Mouse (Mus musculus) midbrain, embryonic 16.5 days (tissue): ENCODE results near the gene Gm21988. TPM values are rescaled to one million over a fixed set of nuclear protein-coding genes. Genes with fewer than 3 reads are reported as not detected.

ENCODE experiments used
- ATAC-seq: fragments of 200-750 bp; cut with Nextera tagmentation; 2 replicates; pipeline ENCODE4 v1.8.0; 2017; ENCODE audit warnings: moderate TSS enrichment
- H3K27ac ChIP-seq: fragments of 300-500 bp; sonication (generic); 2 replicates; pipeline ENCODE4 v1.5.1; 2014; ENCODE audit warnings: mild to moderate bottlenecking, low read length, mixed read lengths
- H3K27me3 ChIP-seq: fragments of 300-500 bp; sonication (generic); 2 replicates; pipeline ENCODE4 v1.6.1; 2014; ENCODE audit warnings: low read depth, low read length, mixed read lengths; ENCODE audit not compliant: control insufficient read depth, insufficient read depth
- H3K36me3 ChIP-seq: fragments of 300-500 bp; sonication (generic); 2 replicates; pipeline ENCODE4 v1.6.1; 2014; ENCODE audit warnings: mild to moderate bottlenecking, low read length, moderate library complexity, mixed read lengths; ENCODE audit not compliant: control insufficient read depth, insufficient read depth
- H3K4me1 ChIP-seq: fragments of 300-500 bp; sonication (generic); 2 replicates; pipeline ENCODE4 v1.6.1; 2014; ENCODE audit warnings: mild to moderate bottlenecking, low read length, mixed read lengths; ENCODE audit not compliant: control insufficient read depth, insufficient read depth
- H3K4me2 ChIP-seq: fragments of 300-500 bp; sonication (generic); 2 replicates; pipeline ENCODE4 v1.6.1; 2014; ENCODE audit warnings: mild to moderate bottlenecking, low read length, mixed read lengths
- H3K4me3 ChIP-seq: fragments of 300-500 bp; sonication (generic); 2 replicates; pipeline ENCODE4 v1.5.1; 2014; ENCODE audit warnings: low read depth, mild to moderate bottlenecking, low read length, moderate library complexity, mixed read lengths
- H3K9ac ChIP-seq: fragments of 300-500 bp; sonication (generic); 2 replicates; pipeline ENCODE4 v1.6.1; 2014; ENCODE audit warnings: low read depth, low read length, mixed read lengths
- H3K9me3 ChIP-seq: fragments of 300-500 bp; sonication (generic); replicated peaks from 2 replicates; pipeline ENCODE4 v1.6.1; 2014; ENCODE audit warnings: mild to moderate bottlenecking, low read length, mixed read lengths; ENCODE audit not compliant: control insufficient read depth, poor library complexity, severe bottlenecking
- WGBS: fragments of 180-500 bp; shearing (Covaris S2); extraction: QIAGEN DNeasy Blood & Tissue Kit; methylation state at CpG from one replicate; pipeline ENCODE4 v1.1.7; 2014; 5-methylcytosine and 5-hydroxymethylcytosine counted together
- polyA plus RNA-seq: library from polyadenylated mRNA; unstranded; fragments of >200 nt; fragmentation: Nextera tagmentation; extraction: Ambion mirVana; gene quantifications from 2 replicates; pipeline ENCODE4 v1.2.1, GENCODE M21; 2015

The Gm21988 gene
- polyA plus RNA-seq, 1 experiment from 2014 or later = 12.7 TPM

GRCm38 (mm10) chr11:70215301-70215700, 24.3 kb downstream of the Gm21988 start:
- peaks cover 32% of the 10 kb centered on the region for H3K27me3 ChIP-seq
- ATAC-seq = no peak
- no peak overlapping the region for H3K27ac ChIP-seq
- H3K4me1 ChIP-seq = peaks cover 35% of the 10 kb centered on the region
- 10% methylated on average over 22 of the region's 22 CpGs for WGBS
- no peaks in the 10 kb centered on the region for H3K9me3 ChIP-seq
- H3K9ac ChIP-seq = peak overlapping the region; percentile 28; the same call in 1 of the 2 replicates
- H3K36me3 ChIP-seq = 0 out of 2 replicates have a peak, but pooled peaks cover 2% of the 10 kb centered on the region
- peak overlapping the region; percentile 89; the same call in 1 of the 2 replicates for H3K4me2 ChIP-seq
- 0 out of 2 replicates have a peak overlapping the region, but pooled peaks have one; percentile 6 for H3K4me3 ChIP-seq

GRCm38 (mm10) chr11:70214856-70215209, 24.8 kb downstream of the Gm21988 start:
- H3K9me3 ChIP-seq = no peaks in the 10 kb centered on the region
- H3K4me3 ChIP-seq = peak overlapping the region; percentile 40; the same call in 1 of the 2 replicates
- peak overlapping the region; percentile 89 for H3K4me2 ChIP-seq
- 0 out of 2 replicates have a peak, but pooled peaks cover 2% of the 10 kb centered on the region for H3K36me3 ChIP-seq
- H3K27ac ChIP-seq = no peak overlapping the region
- H3K4me1 ChIP-seq = peaks cover 35% of the 10 kb centered on the region
- no peak for ATAC-seq
- WGBS = 4% methylated on average over 18 of the region's 18 CpGs
- peaks cover 32% of the 10 kb centered on the region for H3K27me3 ChIP-seq
- H3K9ac ChIP-seq = peak overlapping the region; percentile 67

GRCm38 (mm10) chr11:70214191-70214855, 25.3 kb downstream of the Gm21988 start:
- Histone ChIP-seq H3K27me3 (peaks cover 32% of the 10 kb centered on the region), H3K36me3 (0 out of 2 replicates have a peak, but pooled peaks cover 2% of the 10 kb centered on the region), H3K9ac (peak overlapping the region; percentile 67), H3K4me2 (peak overlapping the region; percentile 89), H3K27ac (no peak overlapping the region), H3K9me3 (no peaks in the 10 kb centered on the region), H3K4me3 (peak overlapping the region; percentile 40), H3K4me1 (peaks cover 30% of the 10 kb centered on the region)
- peak; percentile 56; the same call in 1 of the 2 replicates for ATAC-seq
- WGBS = under 1% methylated on average over 44 of the region's 46 CpGs

GRCm38 (mm10) chr11:70213736-70214135, 25.9 kb downstream of the Gm21988 start:
- Histone ChIP-seq H3K4me3 (peak overlapping the region; percentile 40), H3K4me2 (peak overlapping the region; percentile 89), H3K9ac (peak overlapping the region; percentile 67), H3K27me3 (peaks cover 32% of the 10 kb centered on the region), H3K9me3 (no peaks in the 10 kb centered on the region), H3K27ac (no peak overlapping the region), H3K36me3 (0 out of 2 replicates have a peak, but pooled peaks cover 2% of the 10 kb centered on the region), H3K4me1 (peaks cover 24% of the 10 kb centered on the region)
- WGBS = 7% methylated on average over 26 of the region's 26 CpGs
- ATAC-seq = 0 out of 2 replicates have a peak, but pooled peaks have one; percentile 25

GRCm38 (mm10) chr11:70212896-70213295, 26.7 kb downstream of the Gm21988 start:
- Histone ChIP-seq H3K9me3 (no peaks in the 10 kb centered on the region), H3K27ac (no peak overlapping the region), H3K27me3 (peaks cover 32% of the 10 kb centered on the region), H3K4me3 (no peak overlapping the region), H3K9ac (no peak overlapping the region), H3K4me2 (no peak overlapping the region), H3K4me1 (peaks cover 18% of the 10 kb centered on the region), H3K36me3 (0 out of 2 replicates have a peak, but pooled peaks cover 2% of the 10 kb centered on the region)
- 13% methylated on average over 9 of the region's 9 CpGs for WGBS
- no peak for ATAC-seq

GRCm38 (mm10) chr11:70212423-70212822, 27.2 kb downstream of the Gm21988 start, which contains the start of gene Slc16a11:
TSS of gene Slc16a11 (plus strand) at chr11:70212752.
- Histone ChIP-seq H3K4me1 (peaks cover 18% of the 10 kb centered on the region), H3K27ac (no peak within 1 kb of the TSS), H3K36me3 (0 out of 2 replicates have a peak, but pooled peaks cover 2% of the 10 kb centered on the region), H3K4me2 (peak within 1 kb of the TSS; percentile 89), H3K9ac (0 out of 2 replicates have a peak within 1 kb of the TSS, but pooled peaks have one; percentile 67), H3K9me3 (no peaks in the 10 kb centered on the region), H3K4me3 (peak within 1 kb of the TSS; percentile 40), H3K27me3 (peaks cover 32% of the 10 kb centered on the region)
- no peak for ATAC-seq
- 62% methylated on average over 6 of the region's 6 CpGs for WGBS

- Histone ChIP-seq H3K9me3 (no peaks in the 10 kb centered on the region), H3K4me1 (peaks cover 18% of the 10 kb centered on the region), H3K4me3 (no peak overlapping the region), H3K9ac (no peak overlapping the region), H3K27me3 (peaks cover 32% of the 10 kb centered on the region), H3K4me2 (no peak overlapping the region), H3K36me3 (0 out of 2 replicates have a peak, but pooled peaks cover 2% of the 10 kb centered on the region), H3K27ac (no peak overlapping the region)
- ATAC-seq = no peak
- WGBS = 67% methylated on average over 6 of the region's 6 CpGs
Measured at GRCm38 (mm10) chr11:70211972-70212371, 27.7 kb downstream of the Gm21988 start.

GRCm38 (mm10) chr11:70210681-70211080, 28.9 kb downstream of the Gm21988 start:
- ATAC-seq = no peak
- Histone ChIP-seq H3K9ac (no peak overlapping the region), H3K27ac (no peak overlapping the region), H3K4me2 (no peak overlapping the region), H3K4me3 (no peak overlapping the region), H3K36me3 (no peaks in the 10 kb centered on the region), H3K27me3 (peaks cover 21% of the 10 kb centered on the region), H3K9me3 (no peaks in the 10 kb centered on the region), H3K4me1 (peaks cover 18% of the 10 kb centered on the region)
- 92% methylated on average over 2 of the region's 2 CpGs for WGBS

- H3K4me2 ChIP-seq = no peak overlapping the region
- no peak overlapping the region for H3K27ac ChIP-seq
- H3K27me3 ChIP-seq = peaks cover 8% of the 10 kb centered on the region; the same call in 1 of the 2 replicates
- H3K9me3 ChIP-seq = no peaks in the 10 kb centered on the region
- H3K4me3 ChIP-seq = no peak overlapping the region
- WGBS = 81% methylated on average over 5 of the region's 5 CpGs
- no peaks in the 10 kb centered on the region for H3K36me3 ChIP-seq
- H3K9ac ChIP-seq = no peak overlapping the region
- H3K4me1 ChIP-seq = peaks cover 4% of the 10 kb centered on the region; the same call in 1 of the 2 replicates
- ATAC-seq = no peak
Measured at GRCm38 (mm10) chr11:70208778-70209388, 30.7 kb downstream of the Gm21988 start.
